Mouse (Mus musculus) ovary, postnatal 36 days (tissue): ENCODE measurements around the gene Ms4a6d.
A peak's percentile ranks its signal among the peaks of the same experiment; 100 is the strongest.
"Not testable (repeated sequence)": the region's sequence is repeated elsewhere in the genome, so short reads cannot be mapped to it uniquely, and the experiment has no call there.

Experiments
- DNase-seq: peaks from one replicate; pipeline ENCODE4 v3.0.0; 2022; ENCODE audit warnings: low spot score, mixed read lengths

The Ms4a6d gene

DNA sequence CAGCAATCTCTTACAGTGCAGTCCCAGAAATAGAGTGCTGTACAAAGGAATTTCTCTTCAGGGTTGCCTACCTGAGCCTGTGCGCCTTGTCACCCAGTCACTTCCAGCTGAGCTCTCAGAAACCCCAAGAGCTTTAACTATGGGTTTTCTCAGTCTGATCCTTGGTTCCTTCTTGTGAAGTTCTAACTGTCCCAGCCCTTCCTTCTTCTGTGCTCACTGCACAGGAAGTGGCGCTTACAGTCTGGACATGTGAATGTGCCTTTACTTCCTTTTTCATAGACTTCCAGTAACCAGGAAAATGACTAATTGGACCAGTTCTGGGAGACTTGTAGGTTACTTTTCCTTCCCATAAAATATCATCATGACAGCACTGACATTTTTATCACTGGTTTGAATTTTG is at the start of gene Ms4a6d:
Gene Ms4a6d (minus strand): TSS at position 247 of the 400 bp plus-strand sequence.
- no peak for DNase-seq

DNA sequence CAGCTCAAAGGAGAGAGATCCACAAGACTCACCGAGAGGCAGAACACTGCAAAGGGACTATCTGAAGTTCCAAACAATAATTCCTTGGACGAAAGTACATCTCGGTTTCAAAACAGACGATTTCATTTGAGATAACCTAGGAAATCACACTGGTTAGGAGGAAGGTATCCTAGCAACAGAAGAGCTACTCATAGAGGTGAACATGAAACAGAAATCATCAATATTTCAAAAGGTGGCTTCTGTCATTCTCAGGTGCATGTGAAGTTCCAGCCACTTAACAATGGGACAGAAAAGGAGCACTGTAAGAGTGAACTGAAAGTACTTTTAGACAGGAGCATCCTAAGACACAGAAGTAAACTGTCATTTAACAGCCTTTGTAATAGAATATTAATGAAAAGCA is 44.9 kb upstream of the Ms4a6d start:
- DNase-seq: no peak

DNA sequence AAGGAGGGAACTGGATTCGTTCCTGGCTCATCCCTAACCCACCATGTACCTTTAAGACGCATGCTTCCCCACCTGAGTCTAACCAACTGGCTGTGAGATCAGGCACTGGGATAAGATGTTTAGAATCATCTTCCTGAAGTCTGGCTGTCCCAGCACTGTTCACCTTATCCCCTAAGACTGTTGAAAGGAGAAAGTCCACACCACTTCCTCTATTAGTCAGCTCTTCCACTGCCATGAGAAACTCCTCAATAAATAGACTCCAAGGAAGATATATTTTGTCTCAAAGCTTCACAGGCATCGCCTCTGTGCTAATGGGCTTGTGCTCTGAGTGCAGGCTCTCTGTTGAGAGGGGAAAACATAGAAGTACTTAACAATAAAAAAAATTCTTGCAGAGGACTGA is 41.5 kb upstream of the Ms4a6d start:
- no peak for DNase-seq

DNA sequence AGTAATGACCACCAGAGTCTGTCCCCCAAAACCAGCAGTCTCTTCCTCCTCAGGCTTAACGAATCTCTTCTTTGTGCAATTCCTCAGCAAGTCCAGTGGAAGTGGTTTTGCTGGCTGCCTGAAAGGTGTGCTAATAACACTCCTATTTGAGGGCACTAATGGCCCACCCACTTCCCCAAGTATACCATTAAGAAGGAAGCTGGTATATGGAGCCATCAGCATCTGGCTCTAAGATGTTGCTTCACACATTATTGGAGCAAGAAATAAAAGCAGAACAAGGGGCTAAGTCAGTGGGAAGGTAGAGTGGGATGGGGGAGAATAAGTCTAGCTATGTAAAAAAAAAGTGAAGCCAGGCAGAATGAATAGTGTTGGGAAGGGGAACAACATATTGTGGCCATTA is 36.1 kb upstream of the Ms4a6d start, which contains the start of gene Ms4a3:
Gene Ms4a3 (minus strand): TSS at position 120 of the 400 bp plus-strand sequence.
- DNase-seq: no peak

DNA sequence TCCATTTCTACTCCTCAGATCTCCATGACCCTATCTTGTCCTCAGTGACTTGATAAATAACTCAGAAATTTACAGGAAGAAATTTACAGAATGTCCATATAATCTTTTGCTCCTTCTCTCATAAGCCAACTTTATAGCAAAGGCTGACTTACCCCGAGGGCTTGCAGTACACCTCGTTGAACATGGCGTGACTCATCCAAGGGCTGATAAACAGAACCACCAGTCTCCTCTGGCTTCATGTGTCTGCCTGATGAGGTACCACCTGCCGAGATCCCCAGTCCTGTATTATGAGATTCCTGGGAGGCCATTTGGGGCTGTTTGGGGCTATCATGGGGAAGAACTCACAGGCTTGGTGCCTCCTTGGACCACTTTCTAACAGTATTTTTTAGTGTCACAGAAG is 34.4 kb upstream of the Ms4a6d start:
- no peak for DNase-seq

DNA sequence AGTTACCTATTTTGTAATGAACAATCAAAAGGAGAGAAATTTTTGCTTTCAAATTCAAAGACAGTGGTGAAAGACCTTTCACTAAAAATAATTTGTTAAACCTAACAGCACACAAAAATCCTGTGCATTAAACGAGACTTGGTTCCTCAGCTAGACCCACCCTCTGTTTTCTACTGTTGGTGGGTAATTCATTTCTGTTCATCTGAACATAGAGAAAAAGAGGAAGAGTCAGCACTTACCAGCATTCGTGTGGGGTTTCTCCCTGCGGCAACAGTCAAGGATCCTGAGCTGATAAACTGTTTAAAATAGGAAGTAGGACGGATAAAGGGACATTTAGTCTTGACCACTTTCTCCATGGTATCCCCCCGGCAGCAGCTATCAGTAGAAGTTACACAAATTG is 30.9 kb upstream of the Ms4a6d start:
- no peak for DNase-seq

DNA sequence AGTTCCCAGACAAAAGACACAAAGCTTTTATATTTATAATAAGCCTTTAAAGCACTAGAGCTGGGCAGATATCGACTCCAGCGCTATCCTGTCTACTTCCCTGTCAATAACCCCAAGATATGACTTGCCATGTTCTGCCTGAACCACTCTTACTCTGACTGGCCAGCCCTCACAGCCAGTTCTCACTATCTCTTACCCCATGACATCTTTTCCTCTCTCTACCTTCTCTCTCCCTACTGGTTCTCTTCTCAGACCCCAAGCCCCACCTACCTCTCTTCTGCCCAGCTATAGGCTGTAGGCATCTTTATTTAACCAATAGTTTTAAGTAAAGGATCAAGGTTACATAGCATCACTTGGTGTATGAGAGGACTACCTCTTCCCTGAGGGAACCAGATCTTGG is 29.7 kb upstream of the Ms4a6d start:
- no peak for DNase-seq

DNA sequence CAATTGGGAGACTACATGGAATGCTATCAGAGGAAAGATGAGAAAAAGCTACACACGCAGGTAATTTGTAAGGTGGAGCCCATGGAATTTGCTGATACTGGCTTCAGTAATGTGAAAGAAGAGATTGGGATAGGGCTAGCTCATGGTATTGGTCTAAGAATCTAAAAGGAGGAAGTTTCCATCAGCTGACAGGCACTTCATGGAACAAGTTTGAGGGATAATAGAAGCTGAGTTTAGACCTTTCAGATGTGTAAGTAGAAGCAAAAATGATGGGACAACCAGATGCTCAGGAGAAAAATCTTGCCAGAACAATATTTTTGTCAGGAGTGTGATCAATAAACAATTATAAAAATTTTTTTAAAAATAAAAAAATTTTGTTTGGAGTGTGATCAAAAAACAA is 29.1 kb upstream of the Ms4a6d start:
- DNase-seq: no peak

DNA sequence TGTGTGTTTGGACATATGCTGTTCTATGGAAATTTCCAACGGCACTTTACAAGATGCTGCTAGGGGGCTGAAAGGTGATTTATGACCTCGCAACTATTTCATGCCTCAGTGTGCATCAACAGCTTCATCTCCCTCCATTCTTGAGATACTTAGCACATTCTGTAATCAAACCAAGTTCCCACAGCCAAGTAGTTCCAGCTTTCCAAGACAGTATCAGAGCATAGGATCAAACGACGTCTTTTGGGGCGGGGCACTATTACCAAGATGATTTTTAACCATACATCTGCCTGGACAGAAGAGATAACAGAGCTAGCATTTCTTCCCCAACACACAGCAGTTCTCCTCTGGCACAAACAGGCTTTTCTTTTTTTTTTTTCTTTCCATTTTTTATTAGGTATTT is 20.6 kb upstream of the Ms4a6d start:
- DNase-seq: no peak

DNA sequence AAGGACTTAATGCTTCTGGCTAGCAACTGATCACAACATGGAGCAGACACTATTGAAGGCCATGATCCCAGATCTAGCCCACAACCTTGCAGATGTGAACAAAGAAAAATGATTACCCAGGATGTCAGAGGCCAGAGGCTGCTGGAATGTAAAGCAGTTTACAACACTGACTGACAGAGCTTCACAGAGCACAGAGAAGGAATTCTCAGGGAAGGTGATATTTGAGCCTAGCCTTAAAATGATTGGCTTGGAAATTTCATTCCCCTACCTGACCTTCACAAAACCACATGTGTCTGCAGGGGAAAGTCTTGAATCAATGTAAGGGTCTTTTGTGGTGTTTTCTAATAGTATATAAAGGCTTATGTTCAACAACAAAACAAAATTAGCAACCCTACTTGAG is 20.2 kb upstream of the Ms4a6d start:
- DNase-seq: no peak

DNA sequence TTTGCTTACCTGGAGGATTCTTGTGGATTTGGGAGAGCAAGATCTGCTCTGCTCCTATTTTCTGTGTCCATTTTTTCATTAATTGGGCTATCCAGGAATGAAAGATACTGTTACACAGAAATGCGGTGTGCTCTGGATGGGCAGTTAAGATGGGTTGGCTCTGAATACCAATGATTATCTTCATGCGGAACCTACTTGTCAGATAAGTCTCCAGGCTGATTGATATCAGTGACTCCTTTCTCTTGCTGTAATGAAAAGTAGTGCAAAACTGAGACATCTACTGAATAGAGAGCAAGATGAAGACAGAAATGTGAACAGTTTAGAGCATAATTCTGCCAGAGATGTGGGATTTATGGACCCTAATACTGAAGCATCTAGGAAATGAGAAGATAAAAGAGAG is 18.9 kb upstream of the Ms4a6d start, which contains the start of gene Ms4a2:
Gene Ms4a2 (minus strand): TSS at position 169 of the 400 bp plus-strand sequence.
- no peak for DNase-seq

DNA sequence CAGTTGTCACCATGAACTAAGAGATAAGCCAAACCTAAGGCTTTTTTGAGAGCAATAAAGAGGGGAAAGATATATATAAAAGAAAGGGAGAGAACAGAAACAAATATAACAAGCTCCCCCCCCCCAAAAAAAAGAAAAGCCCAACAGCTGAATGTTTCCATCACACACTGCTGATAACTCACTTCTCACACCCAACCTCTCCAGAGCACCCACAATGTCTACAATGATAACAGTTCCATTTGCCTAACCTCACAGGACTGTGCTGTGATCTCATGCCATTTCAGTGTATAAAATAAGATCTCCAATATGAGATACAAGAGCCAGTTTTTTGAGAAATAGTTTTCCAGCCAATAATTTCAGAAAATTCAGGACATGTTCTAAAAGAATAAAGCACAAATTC is 13.3 kb upstream of the Ms4a6d start:
- DNase-seq: no peak

DNA sequence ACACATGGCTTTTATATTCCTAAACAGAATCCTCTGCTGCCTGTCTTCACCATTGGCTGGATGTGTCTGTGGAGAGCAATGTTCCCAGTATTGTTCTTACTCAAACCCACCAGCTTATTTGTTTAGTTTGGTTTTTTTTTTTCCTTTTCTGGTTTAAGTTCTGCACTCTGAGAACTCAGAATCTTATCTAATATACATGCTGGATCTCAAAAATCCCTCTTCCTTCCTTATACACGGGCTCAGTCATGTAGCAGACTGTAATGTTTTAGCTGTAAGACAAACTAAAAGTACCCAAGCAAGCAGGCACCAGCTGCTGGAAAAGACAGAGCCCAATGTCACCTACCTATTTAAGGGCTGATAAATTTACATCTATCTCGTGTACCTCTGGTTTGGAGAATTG is 10.2 kb upstream of the Ms4a6d start:
- no peak for DNase-seq

DNA sequence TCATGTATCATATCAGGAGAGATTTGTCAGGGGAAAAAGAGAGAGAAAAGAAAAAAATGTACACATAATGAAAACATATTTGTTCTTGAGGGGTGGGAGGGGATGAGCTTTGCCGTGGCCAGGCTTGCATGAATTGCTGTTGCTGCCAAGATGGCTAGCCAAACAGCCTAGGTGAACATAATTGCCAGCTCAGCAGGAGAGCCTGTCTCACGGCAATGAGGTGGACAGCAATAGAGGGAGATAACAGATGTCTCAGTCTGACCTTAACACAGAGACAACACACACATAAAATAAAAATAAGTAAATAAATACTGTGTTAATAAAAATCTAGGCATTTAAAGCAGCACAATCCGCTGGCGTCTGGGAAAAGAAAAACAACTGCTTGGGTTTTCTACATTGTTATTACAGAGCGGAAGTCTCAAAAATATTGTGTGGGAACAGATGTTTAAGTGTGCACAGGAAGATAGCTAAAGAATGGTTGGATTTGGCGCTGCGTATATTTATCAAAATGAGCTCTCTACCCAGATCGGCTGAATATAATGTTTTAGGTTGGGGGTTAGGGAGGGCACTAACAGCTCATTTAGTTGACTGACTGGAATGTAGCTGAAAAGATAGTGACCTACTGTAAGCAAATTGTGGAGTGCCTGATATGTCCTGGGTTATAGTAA is 9.3 kb upstream of the Ms4a6d start:
- DNase-seq: no peak

DNA sequence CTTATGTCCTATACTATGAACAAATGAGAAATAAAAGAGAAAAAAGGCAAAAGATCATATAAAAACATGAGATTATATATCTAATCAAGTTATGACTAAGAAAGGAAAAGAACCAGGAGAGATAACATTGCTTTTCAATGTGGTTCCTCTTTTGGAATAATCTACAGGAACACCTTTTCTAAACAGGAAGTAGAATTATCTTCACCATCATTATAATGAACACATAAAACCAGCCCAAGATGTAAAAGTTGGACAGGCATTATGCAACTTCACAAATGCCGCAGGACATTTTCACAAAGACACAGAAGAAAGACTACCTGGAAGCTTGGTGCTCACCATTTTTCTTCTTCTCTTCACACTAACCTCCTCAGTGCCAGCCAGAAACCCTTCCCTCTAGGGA is 8.4 kb upstream of the Ms4a6d start:
- no peak for DNase-seq

DNA sequence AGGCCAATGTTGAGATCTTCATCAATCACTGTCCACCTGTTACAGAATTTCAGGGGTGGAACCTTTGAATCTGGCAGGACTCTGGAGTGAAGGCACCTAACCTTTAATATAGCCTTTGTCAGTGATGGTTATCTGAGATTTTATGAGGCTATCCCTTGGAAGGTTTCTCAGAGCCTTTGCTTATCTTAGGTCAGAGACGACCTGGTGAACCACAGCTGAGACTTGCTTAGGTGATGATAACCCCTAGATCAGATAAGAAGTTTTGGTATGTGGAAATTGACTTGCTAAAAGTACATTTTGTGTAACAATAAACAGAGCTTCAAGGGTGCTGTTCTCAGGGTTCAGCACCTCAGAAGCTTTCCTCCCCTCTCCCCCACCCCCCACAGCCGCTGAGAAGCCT is 7.6 kb upstream of the Ms4a6d start:
- no peak for DNase-seq

DNA sequence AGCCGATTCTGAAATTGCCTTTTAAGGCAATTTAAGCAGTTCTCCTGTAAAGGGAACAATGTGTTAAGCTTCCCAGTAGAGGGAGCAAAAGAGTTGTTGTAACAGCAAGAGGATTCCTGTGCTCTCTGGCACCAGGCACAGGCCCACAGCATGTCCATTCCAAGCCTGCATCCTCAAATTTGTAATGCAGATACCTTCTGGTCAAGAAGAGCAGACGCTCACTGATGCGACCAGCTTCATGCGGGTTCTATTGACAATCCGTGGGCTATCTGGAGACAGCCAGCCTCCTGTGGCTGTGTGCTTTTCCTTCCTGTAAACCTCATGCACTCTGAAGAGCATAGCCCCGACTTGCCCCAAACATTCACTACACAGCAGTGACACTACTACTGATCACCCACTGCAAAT is 6.9 kb upstream of the Ms4a6d start:
- no peak for DNase-seq

DNA sequence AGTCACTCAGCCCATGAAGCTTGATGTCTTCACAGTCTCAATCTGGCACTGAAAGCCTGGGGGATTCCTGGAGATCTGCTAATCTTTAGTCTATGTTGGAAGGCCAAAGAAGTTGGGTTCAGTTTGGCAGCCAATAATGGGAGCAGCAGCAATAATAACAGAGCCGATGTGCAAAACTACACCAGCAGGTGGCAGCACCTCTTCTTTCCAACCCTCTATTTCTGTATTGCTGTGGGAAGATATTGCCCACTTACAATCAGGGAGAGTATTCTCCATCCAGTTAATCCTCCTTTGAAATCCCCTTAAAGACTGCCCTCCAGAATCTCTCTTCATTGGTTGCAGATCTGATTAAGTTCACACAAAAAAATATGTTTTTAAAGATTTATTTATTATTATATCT is 3.5 kb upstream of the Ms4a6d start:
- DNase-seq: peak; percentile 24

DNA sequence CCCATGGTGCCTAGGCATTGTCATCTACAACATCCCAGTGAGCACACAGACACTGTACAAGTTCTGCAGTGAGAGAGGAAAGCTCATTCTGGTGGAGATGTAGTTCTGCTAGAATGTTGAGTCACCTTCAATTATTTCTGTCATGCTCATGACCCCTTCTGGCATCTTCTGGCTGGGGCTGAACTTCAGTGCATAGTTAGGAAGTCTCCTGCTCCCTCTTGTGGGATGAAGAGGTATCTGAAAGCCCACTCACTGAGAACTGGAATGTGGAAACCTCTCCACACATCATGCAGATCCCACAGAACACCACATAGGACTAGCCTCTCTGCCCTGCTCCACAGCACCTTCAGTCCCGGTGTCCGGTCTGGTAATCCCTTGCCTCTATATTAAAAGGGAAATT is 2.6 kb downstream of the Ms4a6d start:
- DNase-seq: no peak

DNA sequence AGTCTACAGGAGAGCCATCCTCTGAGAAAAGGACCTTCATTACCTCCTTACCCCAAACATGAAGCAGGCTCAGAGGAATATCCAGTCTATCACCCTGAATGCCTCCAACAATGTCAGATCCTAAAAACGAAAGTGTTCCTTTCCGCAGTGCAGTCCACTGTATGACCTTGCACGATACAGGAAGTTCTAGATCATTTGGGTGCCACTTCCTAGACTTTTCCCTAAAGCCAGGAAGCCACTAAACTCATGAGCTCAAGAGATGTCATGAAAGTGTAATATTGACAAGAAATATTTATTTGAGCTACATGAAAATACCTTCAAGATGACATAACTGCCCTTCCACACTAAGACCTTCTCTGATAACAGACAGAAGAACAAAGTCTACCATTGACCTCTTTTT is 3.3 kb downstream of the Ms4a6d start:
- no peak for DNase-seq

DNA sequence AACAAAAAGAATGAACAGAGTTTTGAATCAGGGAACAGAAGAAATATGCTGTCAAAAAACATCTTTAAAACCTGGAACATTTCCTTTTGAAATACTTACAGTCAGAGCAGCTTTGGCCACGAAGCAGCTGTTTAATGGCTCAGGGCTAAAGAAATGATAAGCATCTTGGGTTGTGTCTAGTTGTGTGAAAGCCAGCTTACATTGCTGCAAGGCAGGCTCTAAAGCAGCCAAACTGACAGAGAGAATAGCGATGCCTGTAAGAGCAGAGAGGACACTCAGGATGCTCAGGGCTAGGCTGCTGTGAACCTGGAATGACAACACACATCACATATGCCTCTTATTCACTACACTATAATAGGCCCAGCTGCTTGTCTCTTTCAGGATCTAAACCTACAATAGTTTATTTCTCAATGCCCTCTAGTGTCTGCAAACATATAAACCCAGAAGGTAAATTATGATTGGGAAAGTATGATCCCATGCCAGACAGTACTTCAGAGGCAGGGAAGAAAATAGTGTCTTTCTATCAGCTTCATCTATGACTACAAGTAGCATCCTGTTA is 14.7 kb downstream of the Ms4a6d start:
- DNase-seq: no peak

DNA sequence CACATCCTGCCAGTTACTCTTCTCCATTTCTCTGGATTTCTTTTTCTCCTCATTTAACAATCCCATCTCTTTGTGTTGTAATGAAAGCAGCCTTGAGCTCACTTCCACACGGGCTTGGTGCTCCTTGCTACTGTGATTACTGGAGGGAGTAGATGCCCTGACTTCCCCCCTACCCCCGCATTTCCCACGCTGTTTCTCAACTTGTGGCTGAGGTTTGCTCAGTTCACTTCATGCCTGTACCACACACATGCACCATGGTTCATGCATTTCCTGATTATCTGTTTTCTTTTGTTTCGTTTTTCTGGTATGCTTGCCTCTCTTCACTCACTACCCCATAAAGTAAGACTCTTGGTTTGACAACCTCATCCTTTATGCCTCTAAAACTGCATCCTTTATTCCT is 15.4 kb downstream of the Ms4a6d start:
- DNase-seq: no peak

DNA sequence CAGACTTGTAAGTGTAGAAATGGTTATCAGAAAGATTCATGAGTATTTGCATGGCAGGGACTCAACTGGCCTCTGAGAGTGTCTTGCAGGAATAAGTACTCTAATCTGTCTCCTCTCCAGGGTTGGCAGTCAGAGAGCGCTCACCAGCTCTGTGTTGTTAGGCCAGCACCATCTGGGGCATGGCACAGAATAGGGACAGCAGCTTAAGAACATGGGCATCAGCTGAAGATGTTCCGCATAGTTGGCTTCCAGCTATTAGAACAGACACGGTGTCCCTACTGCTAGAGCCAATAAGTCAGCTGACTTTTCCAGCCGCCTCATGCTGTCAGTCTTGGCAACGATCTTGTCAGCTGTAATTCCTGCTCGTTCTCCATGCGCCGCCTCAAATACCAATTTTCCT is 29.7 kb downstream of the Ms4a6d start:
- no peak for DNase-seq

DNA sequence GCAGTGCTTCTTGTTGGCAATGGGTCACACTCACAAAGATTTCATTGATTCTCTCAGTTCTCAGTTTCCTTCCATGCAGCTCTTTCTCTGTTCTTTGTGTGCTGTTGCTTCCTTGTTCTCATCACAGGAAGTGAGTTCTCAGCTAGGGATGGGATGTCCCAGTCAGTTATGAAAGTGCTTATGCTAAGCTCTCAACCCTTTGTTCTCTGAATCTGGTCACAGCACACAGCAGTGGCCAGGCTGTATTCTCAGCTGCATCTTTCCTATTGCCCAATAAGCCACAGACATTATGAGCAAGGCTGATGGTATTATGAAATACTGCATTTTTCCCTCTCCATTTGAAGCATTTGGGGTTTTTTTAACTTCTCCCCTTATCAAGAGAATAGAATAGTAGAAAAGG is 45.1 kb downstream of the Ms4a6d start:
- not testable (repeated sequence) for DNase-seq
